Mouse (Mus musculus): ENCODE results near the gene Agbl2.

DNA sequence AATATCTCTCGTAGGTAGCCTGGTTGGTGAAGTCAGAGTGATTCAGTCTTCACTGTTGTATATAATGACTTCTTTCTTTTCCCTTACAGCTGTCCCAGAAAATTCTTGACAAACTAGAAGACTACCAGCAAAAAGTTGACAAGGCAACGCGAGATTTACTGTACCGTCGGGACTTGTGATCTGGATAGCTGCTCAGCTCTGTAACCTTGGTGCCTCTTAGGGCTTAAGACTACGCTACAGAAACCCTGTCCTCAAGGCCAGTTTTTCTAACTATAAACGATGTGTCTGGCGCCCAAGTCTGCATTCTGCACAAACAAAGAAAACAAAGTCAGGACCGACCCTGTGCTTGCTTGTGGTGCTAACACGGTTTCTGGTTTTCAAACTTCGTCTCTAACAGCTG, 47.2 kb upstream of the Agbl2 start:
- no peak for TF ChIP-seq CTCF (IDR thresholded peaks at IDR 0.05; ENCODE audit: control insufficient read depth, insufficient read depth, insufficient read length)
- no peak for TF ChIP-seq MAX (IDR thresholded peaks at IDR 0.05)
- TF ChIP-seq CEBPB (IDR thresholded peaks at IDR 0.05; ENCODE audit: low read depth) = no peak
- TF ChIP-seq MYOD1 (IDR thresholded peaks at IDR 0.05; ENCODE audit: control insufficient read depth, insufficient read length, low read depth) = no peak
- no peak for TF ChIP-seq MYOG (IDR thresholded peaks at IDR 0.05; ENCODE audit: control insufficient read depth, extremely low read depth, insufficient read length)
